Mouse (Mus musculus): Measurements from ENCODE around the gene Chaf1a.
"Not testable (repeated sequence)": the region's sequence is repeated elsewhere in the genome, so short reads cannot be mapped to it uniquely, and the experiment has no call there.

Gene Chaf1a

GRCm38 (mm10) chr17:56092312-56092711 is 52.1 kb downstream of the Chaf1a start:
- no peak for DNase-seq (ENCODE audit: low read depth, low spot score)

GRCm38 (mm10) chr17:56092794-56093193 is 52.6 kb downstream of the Chaf1a start:
- DNase-seq (ENCODE audit: low read depth, low spot score), result no peak

GRCm38 (mm10) chr17:56096883-56097282 is 56.6 kb downstream of the Chaf1a start:
- DNase-seq (ENCODE audit: low read depth, low spot score), result no peak

GRCm38 (mm10) chr17:56098180-56098579 is 57.9 kb downstream of the Chaf1a start:
- no peak for DNase-seq (ENCODE audit: low read depth, low spot score)

DNA sequence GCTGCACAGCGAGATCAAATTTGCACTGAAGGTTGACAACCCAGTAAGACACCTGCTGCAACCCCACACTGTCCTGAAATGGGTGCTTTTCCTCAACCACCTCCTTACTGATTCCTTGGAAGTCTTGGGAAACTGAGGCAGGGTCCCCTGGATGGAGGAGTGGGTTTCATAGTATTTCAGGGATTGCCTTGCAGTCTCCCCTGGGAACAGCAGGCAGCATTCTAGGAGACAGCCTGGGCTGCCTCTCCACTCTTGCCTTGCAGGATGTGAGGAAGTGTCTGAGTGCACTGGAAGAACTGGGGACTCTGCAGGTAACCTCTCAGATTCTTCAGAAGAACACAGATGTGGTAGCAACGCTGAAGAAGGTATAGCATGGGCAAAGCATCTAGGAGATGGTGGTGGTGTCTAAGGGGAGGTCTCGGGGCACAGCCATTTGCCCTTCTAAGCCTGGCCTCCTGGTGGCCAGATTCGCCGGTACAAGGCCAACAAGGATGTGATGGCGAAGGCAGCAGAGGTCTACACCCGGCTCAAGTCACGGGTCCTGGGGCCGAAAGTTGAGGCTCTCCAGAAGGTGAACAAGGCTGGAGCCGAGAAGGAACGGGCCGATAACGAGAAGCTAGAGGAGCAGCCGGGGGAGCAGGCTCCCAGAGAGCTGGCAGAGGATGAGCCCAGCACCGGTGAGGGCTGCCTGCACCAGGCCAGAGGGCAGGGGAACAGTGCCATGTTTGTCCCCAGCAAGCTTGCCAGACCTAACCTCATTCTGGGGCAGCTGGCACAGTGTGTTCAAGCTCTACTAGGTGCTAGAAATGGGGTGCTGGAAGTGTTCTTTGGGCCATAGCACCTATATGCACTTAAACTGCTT is 58.7 kb downstream of the Chaf1a start:
- DNase-seq (ENCODE audit: low read depth, low spot score), result no peak

GRCm38 (mm10) chr17:56100811-56101210 is 60.6 kb downstream of the Chaf1a start:
- DNase-seq (ENCODE audit: low read depth, low spot score), result no peak

GRCm38 (mm10) chr17:56102158-56102557 is 61.9 kb downstream of the Chaf1a start:
- DNase-seq (ENCODE audit: low read depth, low spot score), result no peak

- DNase-seq (ENCODE audit: low read depth, low spot score), result no peak
These were observed 62.7 kb downstream of the Chaf1a start for GRCm38 (mm10) chr17:56102927-56103326.

DNA sequence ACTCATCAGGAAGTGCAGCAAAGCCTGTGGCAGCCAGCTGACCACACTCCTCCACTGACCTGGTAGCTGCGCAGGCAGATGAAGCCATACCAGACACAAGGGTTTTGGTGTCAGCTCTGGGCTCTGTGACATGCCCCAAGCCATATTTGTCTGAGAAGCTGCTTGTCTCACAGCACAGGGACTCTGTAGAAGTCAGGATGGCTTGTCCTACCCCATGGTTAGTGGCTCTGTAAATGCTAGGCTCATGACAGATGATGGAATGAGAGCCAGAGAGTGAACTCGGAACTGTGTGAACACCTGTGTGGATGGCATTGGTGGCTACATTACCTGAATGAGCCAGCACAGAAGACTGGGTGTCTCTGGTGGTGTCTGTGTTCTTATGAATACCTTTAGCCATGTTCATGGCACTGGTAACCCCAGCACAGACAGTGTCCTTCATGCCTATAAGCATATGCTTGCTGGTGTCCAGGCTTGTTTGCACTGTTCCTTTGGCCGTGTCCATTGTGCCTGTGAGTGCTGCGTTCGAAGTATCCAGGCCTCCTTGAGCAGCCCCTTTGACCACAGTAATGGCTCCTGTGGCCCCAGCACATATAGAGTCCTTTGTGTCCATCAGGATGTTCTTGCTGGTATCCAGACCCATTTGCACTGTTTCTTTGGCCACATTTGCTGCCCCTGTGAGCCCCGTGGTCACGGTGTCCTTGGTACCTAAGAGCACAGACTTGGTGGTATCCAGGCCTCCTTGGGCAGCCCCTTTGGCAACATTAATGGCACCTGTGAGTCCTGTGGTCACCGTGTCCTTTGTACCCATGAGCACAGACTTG is 63.4 kb downstream of the Chaf1a start:
- DNase-seq (ENCODE audit: low read depth, low spot score), result no peak

- not testable (repeated sequence) for DNase-seq (ENCODE audit: low read depth, low spot score)
These were observed 64.6 kb downstream of the Chaf1a start for GRCm38 (mm10) chr17:56104821-56105220.

GRCm38 (mm10) chr17:56106436-56106835 is 66.2 kb downstream of the Chaf1a start:
- not testable (repeated sequence) for DNase-seq (ENCODE audit: low read depth, low spot score)

GRCm38 (mm10) chr17:56106981-56107380 is 66.7 kb downstream of the Chaf1a start:
- DNase-seq (ENCODE audit: low read depth, low spot score), result no peak

DNA sequence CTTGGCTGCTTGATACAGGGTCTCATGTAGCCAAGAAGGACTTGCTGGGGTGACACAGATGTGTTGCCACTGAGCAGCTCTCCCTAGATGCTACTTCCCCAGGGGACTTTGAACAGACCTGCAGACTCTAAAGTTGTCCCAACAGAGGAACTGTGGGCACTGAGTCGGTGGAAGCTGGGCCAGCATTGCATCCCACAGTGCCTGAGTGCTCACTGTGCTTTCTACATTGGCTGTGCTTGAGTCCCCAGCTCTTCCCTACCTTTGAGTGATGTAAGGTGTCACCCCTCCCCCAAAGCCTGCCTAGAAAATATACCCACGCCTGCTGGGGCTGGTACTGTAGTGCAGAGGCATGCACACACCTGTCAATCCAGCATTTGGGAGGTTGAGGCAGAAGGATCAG is 67.5 kb downstream of the Chaf1a start:
- DNase-seq (ENCODE audit: low read depth, low spot score), result no peak

GRCm38 (mm10) chr17:56108334-56109044 is 68.2 kb downstream of the Chaf1a start:
- no peak for DNase-seq (ENCODE audit: low read depth, low spot score)

GRCm38 (mm10) chr17:56109219-56110051 is 69.2 kb downstream of the Chaf1a start, which contains the start of gene Plin4:
Plin4 (minus strand) TSS chr17:56109803.
- DNase-seq (ENCODE audit: low read depth, low spot score), result no peak

- no peak for DNase-seq (ENCODE audit: low read depth, low spot score)
These were observed 70.3 kb downstream of the Chaf1a start for GRCm38 (mm10) chr17:56110571-56110970.

DNA sequence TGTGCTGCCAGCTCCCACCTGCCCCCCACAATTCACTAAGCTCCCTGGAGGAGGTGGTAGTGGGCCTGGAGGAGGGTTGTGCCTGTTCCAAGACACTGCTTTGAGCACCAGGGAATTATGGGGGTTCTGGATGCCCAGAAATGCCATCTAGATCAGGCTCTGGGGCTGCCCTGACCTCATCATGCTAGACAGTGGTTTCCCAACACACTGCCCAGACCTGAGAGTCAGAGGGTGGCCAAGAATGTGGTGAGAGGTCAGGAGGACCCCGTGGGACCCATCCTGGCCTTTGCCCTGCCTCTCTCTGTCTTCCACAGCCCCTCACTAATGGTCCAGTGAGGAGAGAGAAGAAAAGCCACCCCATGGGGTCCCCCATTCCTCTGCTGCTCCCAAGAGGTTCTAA is 70.8 kb downstream of the Chaf1a start:
- no peak for DNase-seq (ENCODE audit: low read depth, low spot score)

- peak; percentile 83 for DNase-seq (ENCODE audit: low read depth, low spot score)
These were observed 71.6 kb downstream of the Chaf1a start for GRCm38 (mm10) chr17:56111864-56112263.

DNA sequence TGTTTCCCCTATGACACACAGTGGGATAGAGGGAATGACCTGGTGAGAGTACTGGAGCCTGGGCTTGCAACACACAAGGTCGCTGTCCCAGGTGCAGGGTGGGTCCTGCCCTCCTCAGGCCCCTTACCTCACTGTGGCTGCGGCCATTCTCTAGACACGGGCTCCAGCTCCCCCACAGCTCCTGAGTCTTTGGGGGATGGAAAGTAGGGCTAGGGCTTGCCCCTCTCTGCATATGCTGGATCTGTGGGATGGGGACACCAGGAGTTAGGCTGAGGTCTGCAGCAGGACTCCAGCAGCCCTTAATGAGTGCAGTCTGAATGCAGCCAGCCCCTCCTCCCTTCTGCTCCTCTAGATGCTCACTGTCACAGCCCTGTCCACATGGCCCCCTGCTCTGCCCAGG is 72.5 kb downstream of the Chaf1a start:
- no peak for DNase-seq (ENCODE audit: low read depth, low spot score)

DNA sequence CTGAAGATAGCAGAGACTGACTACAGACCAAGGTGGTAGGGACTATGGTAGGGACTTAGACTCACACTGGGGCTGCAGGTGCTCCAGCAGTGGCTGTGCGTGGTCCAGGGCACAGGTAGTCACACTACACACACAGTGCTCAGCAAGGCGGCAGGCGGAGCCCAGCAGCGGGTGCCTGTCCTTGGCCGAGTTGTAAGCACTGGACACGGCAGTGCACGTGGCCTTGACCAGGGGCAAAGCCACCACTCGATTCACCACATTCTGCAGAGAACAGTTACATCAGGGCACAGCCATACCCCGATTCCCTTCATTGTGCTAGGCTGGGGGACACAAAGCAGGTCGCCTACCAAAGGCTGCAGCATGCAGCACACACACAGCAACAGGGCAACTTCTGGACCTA is 76.0 kb downstream of the Chaf1a start:
- no peak for DNase-seq (ENCODE audit: low read depth, low spot score)

DNA sequence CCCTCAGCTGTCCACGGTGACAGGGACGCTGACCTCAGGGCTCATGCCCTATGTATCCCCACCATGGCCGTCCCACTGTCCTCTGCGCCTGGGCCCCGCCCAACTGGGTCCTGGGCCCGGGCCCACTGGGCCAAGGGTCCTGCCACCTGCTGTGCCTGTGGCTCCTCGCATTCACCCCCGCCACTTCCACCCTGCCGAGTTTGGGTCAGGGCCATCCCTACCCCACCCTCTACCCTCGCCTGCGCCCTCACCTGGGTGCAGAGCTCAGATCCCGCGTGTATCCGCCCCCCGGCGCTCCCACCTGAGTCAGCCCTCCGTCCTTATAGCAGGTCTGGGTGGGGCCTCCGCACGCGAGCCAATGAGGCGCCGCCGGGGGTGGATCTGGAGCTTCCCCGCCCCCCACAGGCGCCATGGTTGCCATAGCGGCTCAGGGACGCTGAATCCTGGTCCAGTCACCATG is 77.0 kb downstream of the Chaf1a start, which contains the start of gene Plin5:
TSS of gene Plin5 (minus strand) at position 346 of the 460 bp plus-strand sequence.
- DNase-seq (ENCODE audit: low read depth, low spot score), result no peak

All from CD4-positive, CD25-positive, alpha-beta regulatory T cell, adult 2 months (primary cell).